Mouse (Mus musculus) Patski (cell line): Measurements from ENCODE around the gene L2hgdh. TPM values are rescaled to one million over a fixed set of nuclear protein-coding genes. Genes with fewer than 3 reads are reported as not detected.
"Not testable (repeated sequence)": the region's sequence is repeated elsewhere in the genome, so short reads cannot be mapped to it uniquely, and the experiment has no call there.

Experiments used
- ATAC-seq: fragments of 100-300 bp; one replicate; pipeline ENCODE4 v1.8.0; 2021
- CTCF ChIA-PET: fragments of 350-600 bp; sonication (Branson Sonifier 250); formaldehyde crosslinking; loops from one replicate; lab custom pipeline; 2022; ENCODE audit warnings: inconsistent platforms; lab: Charles Lee
- POLR2A ChIA-PET: fragments of 350-600 bp; sonication (Branson Sonifier 250); formaldehyde crosslinking; loops from one replicate; lab custom pipeline; 2022; ENCODE audit warnings: antibody characterized with exemption, inconsistent platforms; lab: Charles Lee
- DNase-seq: peaks from one replicate; pipeline ENCODE4 v3.0.0-alpha.2; 2011; ENCODE audit warnings: low read depth, low spot score
- H3K27me3 ChIP-seq: fragments of 371-371 bp; one replicate; pipeline ENCODE4 v1.5.1; 2021
- CTCF ChIP-seq: fragments of 100-300 bp; IDR thresholded peaks from one replicate; pipeline ENCODE4 v1.5.1; 2021
- in situ Hi-C: fragments of 300-500 bp; cut with MboI; formaldehyde crosslinking; loops from 3 replicates; pipeline ENCODE4 v1.11.1; 2018; ENCODE audit warnings: low pct_unique_long_range_greater_than_20kb, mixed read lengths
- polyA plus RNA-seq: library from polyadenylated mRNA; unstranded; gene quantifications from one replicate; pipeline ENCODE4 v1.2.3, GENCODE M21; 2021

Gene L2hgdh
- polyA plus RNA-seq, 1 experiment from 2014 or later = 10.6 TPM

DNA sequence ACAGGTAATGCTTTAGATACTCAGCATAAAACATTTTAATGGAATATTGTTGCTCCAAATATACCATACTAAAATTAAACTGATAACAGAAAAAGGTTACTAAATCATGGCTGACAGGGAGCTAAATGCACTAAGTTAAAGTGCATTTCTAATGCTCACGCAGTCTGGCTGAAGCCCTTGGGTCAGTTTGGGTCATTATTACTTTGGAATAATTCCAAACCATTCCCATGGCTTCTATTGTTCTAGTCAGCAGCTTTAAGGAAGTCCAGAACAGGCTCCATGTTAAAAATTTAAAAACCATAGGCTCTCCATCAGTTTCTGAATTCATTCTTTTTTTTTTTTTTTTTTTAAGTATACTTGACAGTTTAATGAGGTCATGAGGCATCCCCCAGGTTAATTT lies 50.5 kb downstream of the L2hgdh start:
- POLR2A ChIA-PET = interaction anchor here (0.6 kb wide), 1 partner anchor 187 kb away, joined by 4 read pairs; no protein-coding TSS in a partner anchor
- no peak for TF ChIP-seq CTCF
- H3K27me3 ChIP-seq = no peaks in the 10 kb centered on the region
- in situ Hi-C loops = no loop called here
- no peak for ATAC-seq
- CTCF ChIA-PET = no interaction called here
- DNase-seq = no peak

DNA sequence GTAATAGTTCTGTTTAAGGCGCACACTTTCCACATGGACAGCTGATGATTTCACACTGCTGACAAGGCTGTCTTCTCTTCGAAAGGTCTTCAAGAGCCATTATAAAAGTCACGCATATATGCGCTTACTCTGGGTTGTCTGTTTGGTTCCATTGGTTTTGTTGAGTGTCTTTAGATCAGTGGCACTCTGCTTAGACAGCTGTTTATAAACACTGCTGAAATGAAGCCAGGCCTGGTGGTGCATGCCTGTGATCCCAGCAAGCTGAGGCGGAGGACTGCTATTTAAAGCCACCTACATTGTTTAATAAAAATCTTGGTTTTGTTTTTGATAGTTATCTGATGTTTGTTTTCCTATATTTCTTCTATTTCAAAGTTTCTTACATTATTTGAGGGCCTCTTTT lies 58.0 kb downstream of the L2hgdh start:
- ATAC-seq (no peak), DNase-seq (no peak)
- ChIA-PET POLR2A (interaction anchor here (0.7 kb wide), 1 partner anchor 19 kb away, joined by 6 read pairs; no protein-coding TSS in a partner anchor), CTCF (no interaction called here)
- no peaks in the 10 kb centered on the region for H3K27me3 ChIP-seq
- TF ChIP-seq CTCF = no peak
- in situ Hi-C loops = no loop called here

DNA sequence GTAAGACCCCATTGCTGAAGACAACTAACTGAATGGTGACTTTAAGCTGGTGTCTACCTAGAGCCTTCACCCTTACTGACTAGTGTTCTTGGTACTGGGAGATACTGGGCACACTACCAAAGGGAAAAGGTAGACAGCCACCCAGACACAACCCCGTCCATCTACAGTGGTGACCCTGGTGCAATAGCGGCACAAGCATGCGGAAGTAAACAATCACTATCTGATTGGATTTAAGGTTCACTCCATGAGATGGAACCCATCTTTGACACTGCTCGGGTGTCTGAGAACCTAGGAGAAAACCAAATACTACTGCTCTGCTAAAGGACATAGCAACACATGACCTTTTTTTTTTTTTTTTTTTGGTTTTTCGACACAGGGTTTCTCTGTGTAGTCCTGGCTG lies 63.0 kb downstream of the L2hgdh start:
- DNase-seq (no peak), ATAC-seq (no peak)
- ChIA-PET CTCF (interaction anchor here (1.4 kb wide), 1 partner anchor 11 kb away, joined by 3 read pairs; no protein-coding TSS in a partner anchor), POLR2A (no interaction called here)
- no peaks in the 10 kb centered on the region for H3K27me3 ChIP-seq
- in situ Hi-C loops = no loop called here
- TF ChIP-seq CTCF = no peak

DNA sequence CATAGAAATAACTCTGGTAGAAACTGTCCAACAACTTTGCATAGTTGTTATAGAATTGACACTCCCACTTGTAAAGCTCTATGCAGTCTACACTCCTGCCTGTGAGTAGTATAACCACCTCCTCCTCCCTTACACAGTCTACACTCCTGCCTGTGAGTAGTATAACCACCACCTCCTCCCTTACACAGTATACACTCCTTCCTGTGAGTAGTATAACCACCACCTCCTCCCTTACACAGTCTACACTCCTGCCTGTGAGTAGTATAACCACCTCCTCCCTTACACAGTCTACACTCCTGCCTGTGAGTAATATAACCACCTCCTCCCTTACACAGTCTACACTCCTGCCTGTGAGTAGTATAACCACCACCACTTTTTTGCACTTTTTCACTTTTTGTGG lies 70.7 kb downstream of the L2hgdh start:
- in situ Hi-C loops, DNase-seq, POLR2A ChIA-PET, H3K27me3 ChIP-seq: not testable (repeated sequence)
- ATAC-seq = peak; percentile 31
- CTCF ChIA-PET = interaction anchor here (1.3 kb wide), 1 partner anchor 19 kb away, joined by 4 read pairs; no protein-coding TSS in a partner anchor

DNA sequence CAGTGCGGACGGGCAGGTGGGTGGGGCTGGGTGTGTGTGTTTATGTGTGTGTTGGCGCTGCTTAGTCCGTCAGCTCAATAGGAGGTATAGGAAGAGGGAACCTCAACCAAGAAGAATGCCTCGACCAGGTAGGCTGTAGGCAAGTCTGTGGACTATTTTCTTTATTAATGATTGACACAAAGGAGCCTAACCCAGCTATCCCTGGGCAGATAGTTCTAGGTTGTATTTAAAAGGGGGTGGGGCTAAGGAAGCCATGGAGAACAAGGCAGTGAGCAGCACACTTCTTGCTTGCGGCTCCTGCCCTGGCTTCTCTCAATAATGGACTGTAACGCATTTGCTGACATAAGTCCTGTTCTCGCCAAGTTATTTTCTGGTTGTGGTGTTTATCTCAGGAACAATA lies 75.2 kb downstream of the L2hgdh start:
- in situ Hi-C loops = no loop called here
- DNase-seq (no peak), ATAC-seq (no peak)
- ChIA-PET CTCF (no interaction called here), POLR2A (no interaction called here)
- no peak for TF ChIP-seq CTCF
- H3K27me3 ChIP-seq = no peaks in the 10 kb centered on the region

DNA sequence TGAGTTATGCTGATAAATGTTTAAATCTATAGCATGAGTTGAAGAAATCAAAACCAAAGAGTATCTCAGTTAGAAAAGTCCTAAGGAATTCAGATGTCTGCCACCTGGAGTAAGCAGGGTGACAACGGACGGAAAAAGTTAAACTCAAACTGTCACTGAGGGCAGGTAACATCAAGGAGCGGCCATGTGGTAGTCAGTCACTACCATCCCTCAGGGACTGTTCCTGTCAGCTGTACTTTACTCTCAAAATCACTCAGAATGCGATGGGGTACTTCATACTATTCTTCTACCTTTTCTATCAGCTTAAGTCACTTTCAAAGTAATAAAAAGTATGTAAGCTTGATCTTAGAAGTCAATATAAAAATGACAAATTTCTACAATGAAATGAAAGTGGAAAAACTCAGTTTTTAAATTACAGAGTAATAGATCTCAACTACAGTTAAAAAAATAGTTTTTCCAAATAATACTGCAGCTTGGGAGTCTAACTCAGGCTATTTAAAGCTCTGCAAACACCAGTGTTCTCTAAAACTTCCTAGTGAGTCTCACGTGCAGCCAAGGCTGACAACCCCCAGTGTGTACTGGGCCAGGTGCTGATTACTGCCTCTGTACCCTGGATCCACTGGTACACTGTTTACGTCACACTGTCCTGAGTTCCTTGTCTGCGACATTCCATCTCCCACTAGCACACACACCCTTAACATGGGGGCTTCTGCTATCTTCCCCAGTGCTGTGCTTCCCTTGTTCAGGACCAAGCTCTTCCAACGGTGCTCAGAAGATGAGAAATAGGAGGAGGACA lies 78.7 kb downstream of the L2hgdh start:
- TF ChIP-seq CTCF = no peak
- POLR2A ChIA-PET = no interaction called here
- in situ Hi-C loops = no loop called here
- DNase-seq (no peak), ATAC-seq (no peak)
- CTCF ChIA-PET = interaction anchor here (0.8 kb wide), 1 partner anchor 51 kb away, joined by 4 read pairs; no protein-coding TSS in a partner anchor
- H3K27me3 ChIP-seq = no peaks in the 10 kb centered on the region

DNA sequence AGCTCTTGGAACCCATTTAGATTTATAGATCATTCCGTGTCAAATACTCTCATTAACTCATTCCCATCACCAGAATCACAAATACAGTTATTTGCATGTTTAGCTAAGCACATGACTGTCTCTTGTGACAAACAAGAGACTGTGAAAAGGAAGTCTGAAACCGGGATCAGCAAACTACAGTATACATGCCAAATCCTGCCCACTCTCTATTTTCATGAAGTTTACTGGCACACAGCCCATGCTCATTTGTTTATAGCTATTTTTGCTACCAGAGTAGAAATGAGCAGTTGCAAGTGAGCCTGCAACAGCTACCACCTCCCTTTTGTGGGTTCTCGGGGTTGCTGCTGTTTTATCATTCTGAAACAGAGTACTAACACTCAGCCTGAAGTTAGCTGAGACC lies 79.8 kb downstream of the L2hgdh start:
- POLR2A ChIA-PET = no interaction called here
- no peak for TF ChIP-seq CTCF

DNA sequence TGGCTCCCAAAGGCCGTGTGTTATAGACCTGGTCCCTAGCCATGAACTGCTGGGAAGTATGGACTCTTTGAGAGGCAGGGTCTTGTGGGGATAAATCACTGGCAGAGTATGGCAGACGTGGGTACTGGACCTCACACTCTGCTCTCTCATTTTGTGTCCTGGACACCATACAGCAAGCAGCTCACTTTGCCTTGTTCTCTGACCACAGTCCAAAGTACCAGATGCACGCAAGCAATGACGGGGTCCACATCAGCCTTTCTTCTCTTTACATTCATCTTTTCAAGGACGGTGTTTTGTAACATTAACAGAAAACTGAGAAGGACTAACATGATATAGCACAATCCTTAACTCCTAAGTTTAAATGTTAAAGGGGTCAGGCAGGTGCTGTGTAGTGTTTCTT lies 81.8 kb downstream of the L2hgdh start:
- in situ Hi-C loops = no loop called here
- ChIA-PET POLR2A (interaction anchor here (0.6 kb wide), 1 partner anchor 300 kb away, joined by 3 read pairs; no protein-coding TSS in a partner anchor), CTCF (no interaction called here)
- no peak for TF ChIP-seq CTCF
- ATAC-seq (no peak), DNase-seq (no peak)
- no peaks in the 10 kb centered on the region for H3K27me3 ChIP-seq

More for the DNA sequence above, 79.8 kb downstream of the L2hgdh start:
- in situ Hi-C loops = no loop called here
- CTCF ChIA-PET = interaction anchor here (1.4 kb wide), 1 partner anchor 16 kb away, joined by 3 read pairs; no protein-coding TSS in a partner anchor
- DNase-seq = no peak
- H3K27me3 ChIP-seq = no peaks in the 10 kb centered on the region
- ATAC-seq = no peak

Other genes with a start within 250 kb of the L2hgdh start
- gene Vcpkmt, start 141.8 kb downstream of the L2hgdh start, polyA plus RNA-seq = 17.7 TPM
- 30.6 TPM for gene Sos2, start 43.0 kb downstream of the L2hgdh start, polyA plus RNA-seq
- 19.8 TPM for gene Atp5s, start 77 bp upstream of the L2hgdh start, polyA plus RNA-seq
- 1.3 TPM for gene Cdkl1, start 66.4 kb upstream of the L2hgdh start, polyA plus RNA-seq
- 26.3 TPM for gene Atl1, start 167.7 kb upstream of the L2hgdh start, polyA plus RNA-seq
- 65.7 TPM for gene Map4k5, start 168.3 kb upstream of the L2hgdh start, polyA plus RNA-seq